Mouse (Mus musculus) spleen, adult 12 weeks (tissue): ENCODE results near the gene Slc28a2.
"Not testable (repeated sequence)": the region's sequence is repeated elsewhere in the genome, so short reads cannot be mapped to it uniquely, and the experiment has no call there.

Experiments used
- DNase-seq: peaks from one replicate; pipeline ENCODE4 v3.0.0; 2022; ENCODE audit warnings: low spot score

The Slc28a2 gene

GRCm38 (mm10) chr2:122467351-122468013, 41.2 kb downstream of the Slc28a2 start:
- peak; percentile 81 for DNase-seq

GRCm38 (mm10) chr2:122469221-122469620, 42.9 kb downstream of the Slc28a2 start:
- no peak for DNase-seq

GRCm38 (mm10) chr2:122476585-122476984, 50.3 kb downstream of the Slc28a2 start:
- no peak for DNase-seq

GRCm38 (mm10) chr2:122483787-122484186, 57.5 kb downstream of the Slc28a2 start:
- not testable (repeated sequence) for DNase-seq

- DNase-seq, result no peak
Measured at GRCm38 (mm10) chr2:122484641-122485040, 58.4 kb downstream of the Slc28a2 start, which contains the start of gene Gm14085. Gene Gm14085 (plus strand): TSS chr2:122484941.

DNA sequence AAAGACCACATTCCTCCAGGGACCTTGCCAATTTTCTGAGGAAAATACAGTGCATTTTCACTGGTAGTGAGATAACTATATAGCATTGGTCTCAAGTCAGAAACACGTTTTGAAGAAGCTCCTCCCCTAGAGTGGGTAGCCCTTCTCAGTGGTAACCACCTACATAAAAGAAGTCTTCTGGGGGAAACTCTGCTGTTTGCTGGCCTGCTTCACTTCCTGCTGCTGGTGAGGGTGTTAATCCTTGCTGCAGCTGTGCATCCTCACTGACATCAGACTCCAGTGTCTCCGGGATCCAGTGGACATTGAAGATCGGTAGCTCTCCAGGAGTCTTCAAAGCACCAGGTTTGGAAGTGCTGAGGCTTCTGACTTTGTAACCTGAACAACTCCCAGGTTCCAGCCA, 59.4 kb downstream of the Slc28a2 start:
- DNase-seq, result not testable (repeated sequence)

DNA sequence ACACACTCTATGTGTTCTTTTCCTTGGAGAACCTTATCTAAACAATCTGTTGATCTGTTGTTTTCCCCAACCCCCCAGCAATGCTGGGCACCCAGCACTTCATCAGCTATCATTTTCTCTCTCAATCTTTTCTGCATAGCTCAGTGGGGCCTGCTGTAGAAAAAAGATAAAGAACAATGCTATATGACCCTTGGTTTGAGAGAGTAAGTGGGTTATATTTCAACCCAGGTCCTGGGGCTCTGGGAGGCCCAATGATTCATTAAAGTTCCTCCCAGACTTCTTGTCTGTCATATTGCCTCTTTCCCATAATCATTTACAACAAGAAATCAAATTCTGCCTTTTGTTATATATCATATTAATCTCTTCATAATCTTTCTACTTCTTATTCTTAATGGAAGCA, 59.8 kb downstream of the Slc28a2 start:
- DNase-seq, result not testable (repeated sequence)

- DNase-seq, result no peak
Measured at GRCm38 (mm10) chr2:122486674-122487073, 60.4 kb downstream of the Slc28a2 start.
